Mouse (Mus musculus) testis, postnatal 10 days (tissue): ENCODE measurements at regions not wholly inside any gene's neighbourhood (a gene's known extent, or its start where the extent isn't known, plus 50 kb on each side); places are given as distances from the start of the nearest gene placed in this dataset.

Experiments used
- DNase-seq: peaks from one replicate; pipeline ENCODE4 v3.0.0; 2021; ENCODE audit warnings: low spot score

DNA sequence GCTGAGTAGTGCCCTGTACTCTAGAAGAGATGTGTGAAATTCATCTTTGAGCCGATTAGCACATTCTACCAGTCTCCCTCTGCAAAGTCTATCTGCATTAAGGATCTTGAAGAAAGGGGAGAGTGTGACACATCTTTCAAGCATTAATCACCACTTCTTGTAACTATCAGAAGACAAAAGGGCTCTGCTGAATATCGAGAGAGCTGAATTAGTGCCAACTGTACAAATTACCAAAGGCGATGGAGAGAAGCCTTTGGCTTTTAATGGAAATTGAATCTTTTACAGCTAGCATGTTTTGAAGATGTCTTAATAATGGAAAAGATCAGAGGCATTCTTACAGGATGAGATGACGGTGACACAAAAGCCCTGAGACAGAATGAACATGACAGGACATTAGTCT, 97.2 kb upstream of the Pam start:
- no peak for DNase-seq

DNA sequence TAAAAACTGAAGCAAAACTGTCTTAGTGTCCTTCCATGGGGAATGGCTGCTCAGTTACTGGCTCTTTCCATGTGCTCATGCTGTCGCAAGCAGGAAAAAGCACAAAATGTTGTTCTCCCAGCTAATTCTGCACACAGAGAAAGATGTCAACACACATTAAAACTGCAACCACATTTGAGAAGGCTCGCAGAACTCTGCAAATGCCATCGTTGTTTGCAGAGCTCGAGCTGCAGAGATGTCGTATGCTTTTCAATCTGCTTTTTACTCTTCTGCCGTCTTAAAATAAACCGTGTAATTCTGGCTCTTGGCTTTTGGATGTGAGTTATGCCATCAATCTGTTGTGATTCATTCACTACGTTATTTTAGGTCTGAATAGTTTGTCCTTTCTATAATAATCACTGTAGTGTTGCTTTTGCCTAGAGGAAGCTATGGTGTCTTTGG, 96.6 kb upstream of the Pam start:
- no peak for DNase-seq

DNA sequence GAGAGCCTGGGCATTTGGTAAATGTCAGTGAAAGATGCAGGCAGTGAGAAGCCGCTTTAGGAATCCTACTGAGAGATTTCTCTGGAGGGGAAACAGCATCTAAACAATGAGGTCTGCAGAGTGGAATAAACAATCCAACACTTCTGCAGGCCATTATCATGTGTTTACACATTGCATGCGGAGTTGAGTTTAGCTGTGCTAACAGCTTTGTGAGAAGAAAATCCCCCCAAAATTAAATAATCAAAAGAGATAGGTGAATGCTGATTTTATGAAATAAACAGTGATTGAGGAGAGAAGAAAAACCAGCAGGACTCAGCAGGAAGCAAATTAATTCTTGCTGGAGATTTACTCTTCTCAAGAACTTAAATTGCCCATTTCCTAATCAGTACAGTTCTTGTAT, 95.9 kb upstream of the Pam start:
- no peak for DNase-seq

DNA sequence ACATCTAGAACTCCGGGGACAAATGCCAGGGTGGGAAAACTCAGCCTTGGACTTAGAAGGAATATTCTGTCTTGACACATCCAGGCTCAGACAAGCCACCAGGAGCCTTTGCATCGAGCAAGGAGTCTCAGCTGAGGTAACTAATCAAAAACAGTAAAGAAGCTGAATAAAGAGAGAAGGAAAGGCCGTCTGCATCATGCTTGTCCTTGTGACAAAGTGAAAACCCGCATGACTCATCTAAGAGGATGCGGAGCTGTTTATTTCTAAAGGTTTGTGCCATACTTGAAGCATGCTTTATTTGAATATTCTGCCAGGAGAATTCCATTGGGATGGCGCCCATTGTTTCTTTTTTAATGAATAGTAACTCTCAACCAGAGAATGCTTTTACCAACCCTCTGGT, 95.3 kb upstream of the Pam start:
- DNase-seq: no peak

DNA sequence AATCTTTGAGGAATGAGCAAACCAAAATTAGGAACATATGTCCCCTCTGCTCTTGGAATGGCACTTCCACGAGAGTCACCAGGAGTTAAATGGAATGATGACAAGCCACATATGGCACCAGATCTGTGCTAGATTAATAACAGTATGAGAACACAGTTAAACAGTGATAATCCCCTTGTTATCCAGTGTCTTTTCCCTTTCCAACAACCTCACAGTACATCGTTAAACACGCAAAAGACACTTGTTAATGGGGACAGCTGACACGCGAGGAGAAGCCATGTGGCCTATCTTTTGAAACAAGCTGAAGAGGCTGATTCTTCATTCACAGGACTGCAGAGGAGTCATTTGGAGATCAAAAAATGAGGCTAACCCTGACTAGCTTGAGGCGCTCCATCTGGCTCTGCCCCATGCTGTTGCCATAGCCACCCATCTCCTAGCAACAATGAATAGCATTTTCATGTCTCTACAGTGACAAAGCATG, 94.6 kb upstream of the Pam start:
- no peak for DNase-seq

DNA sequence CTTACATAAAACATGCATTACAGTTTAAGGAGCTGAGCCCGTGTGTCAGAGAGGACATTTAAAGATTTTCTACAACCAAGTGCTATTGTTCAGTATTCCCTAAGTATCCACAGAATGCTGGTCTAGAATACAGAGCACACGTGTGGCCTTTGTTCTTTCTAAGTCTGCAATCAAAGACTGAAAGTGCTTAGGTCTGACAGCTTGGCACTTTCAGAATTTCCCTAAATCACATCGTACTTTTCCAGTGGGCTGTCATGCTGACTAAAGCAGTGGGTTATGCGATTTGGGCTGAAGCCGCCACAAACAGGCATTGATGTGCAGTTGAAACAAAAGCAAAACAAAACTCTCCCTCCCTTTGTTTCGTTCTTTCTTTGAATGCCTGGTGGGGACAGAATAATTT, 84.9 kb upstream of the Pam start:
- no peak for DNase-seq

DNA sequence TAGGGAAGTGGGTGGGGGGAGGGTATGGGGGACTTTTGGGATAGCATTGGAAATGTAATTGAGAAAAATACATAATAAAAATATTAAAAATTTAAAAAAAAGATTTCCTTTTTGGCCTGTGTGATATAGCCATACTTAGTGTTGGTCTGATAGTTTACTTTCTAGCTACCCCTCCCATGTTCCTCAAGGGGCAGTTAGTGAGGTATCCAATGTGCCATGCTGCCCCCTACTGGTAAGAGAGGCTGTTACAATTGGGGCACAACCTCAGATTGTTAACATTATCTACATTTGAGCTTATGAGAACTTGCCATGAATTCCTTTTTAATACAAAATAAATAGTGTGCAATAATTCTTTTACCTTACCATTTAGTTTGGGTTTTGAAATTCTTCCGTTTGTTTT, 83.6 kb upstream of the Pam start:
- peak; percentile 64 for DNase-seq

DNA sequence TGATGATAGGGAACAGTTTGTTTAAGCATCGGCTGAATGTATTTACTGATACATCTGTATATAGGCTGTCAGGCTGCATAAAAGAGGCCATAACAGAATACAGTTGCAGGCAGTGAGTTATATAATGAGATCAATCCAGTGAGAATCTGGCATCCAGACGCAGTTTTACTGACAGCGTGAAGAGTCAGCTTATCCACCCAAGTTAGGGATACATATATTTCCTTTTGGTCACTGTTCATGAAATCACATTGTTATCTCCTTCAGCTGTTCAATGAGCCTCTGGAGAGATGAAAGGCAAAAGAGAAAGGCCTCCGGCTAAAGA, 79.3 kb upstream of the Pam start:
- DNase-seq: no peak

DNA sequence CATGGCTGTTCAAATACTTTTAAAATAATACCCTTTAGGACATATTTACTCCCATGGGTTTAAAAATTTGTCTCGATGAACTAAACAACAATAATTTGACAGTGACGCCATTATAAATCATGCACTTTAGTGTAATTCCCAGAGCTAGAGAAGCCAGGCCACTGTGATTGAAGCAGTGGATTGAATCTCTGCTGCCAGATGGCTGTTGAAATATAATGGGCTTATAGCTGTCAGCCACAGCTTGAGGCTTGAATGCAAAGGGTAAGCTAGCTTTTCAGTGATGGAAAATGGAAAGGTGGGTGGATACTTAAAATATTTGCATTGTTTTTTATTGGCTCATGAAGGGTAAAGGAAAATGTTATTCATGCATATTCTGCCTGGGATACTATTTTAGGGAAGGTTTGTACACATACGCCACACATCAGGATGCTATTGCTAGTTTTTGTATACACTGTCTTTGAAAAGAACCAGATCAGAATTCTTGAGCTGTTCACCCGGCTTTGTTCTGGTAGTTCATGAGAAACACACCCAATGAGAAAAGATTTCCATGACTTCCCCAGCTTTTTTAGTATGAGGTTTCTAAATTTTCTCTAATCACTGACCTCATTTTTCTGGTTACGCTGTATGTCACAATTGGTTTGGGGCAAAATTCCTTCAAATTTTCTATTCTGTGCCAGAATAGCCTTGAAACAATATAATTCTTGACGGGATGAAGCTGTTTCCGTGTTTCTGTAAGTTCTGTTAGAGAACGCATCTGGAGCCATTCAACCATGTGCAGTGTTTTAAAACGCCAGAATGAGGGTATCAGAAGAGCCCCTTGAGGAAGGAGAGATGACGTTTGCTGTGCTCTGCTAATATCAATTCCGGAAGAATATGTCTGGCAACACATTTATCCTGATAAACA, 78.7 kb upstream of the Pam start:
- no peak for DNase-seq

DNA sequence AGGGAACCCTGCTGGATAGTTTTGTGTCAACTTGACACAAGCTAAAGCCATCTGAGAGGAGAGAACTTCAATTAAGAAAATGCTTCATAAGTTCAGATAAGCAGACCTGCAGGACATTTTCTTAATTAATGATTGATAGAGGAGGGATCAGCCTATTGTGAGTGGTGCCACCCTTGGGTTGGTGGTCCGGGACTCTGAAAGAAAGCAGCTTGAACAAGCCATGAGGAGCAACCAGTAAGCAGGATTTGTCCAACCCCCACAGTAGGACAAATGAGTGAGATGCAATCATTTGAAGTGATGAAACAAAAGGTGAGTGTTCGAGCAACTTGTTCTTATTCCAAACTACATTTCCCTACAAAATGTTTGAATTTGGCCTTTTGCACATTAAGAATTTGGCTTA, 78.0 kb upstream of the Pam start:
- DNase-seq: no peak

DNA sequence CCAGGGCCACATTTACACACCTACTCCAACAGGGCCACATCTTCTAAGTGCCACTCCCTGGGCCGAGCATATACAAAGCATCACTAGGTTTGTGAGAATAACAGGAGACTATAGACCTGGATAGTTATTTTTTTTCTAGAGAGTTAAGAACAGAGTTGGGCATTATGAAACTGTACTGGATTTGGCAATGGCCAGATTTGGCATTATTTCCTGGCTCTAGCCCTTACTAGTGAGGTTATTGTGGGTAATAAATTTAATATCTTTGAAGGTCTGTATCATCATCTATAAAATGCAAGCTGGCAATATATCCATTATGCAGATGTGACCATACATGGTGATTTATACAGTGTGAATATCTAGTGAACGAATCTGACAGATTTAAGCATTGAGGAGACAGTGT, 75.8 kb upstream of the Pam start:
- no peak for DNase-seq

DNA sequence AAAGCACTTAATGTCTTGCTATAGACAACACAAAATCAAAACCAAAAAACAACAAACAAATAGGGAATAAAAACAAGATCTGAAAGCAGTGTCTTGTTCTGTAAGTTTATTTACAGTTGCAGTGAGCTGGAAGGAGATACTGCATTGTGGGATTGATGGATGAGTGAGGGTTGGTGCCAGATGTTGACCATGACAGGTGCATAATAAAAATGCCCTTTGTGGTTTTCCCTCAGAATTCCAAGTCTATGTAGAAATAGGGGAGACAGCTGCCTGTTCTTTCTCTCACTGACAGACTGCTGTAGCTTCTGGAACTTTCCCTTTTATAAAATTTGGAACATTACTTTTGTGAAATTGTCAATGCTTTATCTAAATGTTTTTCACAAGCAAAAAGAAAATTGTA, 73.9 kb upstream of the Pam start:
- no peak for DNase-seq

DNA sequence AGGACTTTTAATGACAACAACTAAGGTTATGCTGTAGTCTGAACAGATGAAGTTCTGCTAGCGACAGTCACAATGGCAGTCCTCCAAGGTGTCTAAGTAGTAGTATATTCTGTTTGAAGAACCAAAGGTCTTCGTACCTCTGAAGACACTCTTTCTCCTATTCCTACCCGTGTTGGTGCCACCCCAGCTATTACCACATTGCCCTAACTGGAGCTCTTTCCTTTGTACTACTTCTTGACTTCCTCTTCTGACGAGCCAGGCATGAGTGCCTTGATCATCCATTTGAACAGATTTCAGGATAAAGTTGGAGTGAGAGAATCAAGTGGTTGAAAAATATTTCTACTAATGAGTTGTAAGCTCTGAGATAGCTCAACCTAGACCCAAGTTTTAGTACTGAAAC, 72.4 kb upstream of the Pam start:
- DNase-seq: no peak

DNA sequence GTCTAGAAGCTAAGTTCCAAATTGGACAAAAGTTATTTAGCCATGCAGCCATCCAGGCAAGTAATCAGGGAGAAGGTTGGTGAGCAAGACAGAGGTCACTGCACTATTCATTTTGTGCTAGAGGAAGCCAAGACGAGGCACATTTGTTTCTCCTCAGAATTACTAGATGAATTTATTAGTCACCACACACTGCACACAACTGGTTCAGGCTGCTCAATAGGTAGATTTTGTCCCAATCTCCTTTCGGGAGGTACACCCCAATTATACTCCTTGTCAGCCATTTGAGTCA, 67.1 kb upstream of the Pam start:
- no peak for DNase-seq

DNA sequence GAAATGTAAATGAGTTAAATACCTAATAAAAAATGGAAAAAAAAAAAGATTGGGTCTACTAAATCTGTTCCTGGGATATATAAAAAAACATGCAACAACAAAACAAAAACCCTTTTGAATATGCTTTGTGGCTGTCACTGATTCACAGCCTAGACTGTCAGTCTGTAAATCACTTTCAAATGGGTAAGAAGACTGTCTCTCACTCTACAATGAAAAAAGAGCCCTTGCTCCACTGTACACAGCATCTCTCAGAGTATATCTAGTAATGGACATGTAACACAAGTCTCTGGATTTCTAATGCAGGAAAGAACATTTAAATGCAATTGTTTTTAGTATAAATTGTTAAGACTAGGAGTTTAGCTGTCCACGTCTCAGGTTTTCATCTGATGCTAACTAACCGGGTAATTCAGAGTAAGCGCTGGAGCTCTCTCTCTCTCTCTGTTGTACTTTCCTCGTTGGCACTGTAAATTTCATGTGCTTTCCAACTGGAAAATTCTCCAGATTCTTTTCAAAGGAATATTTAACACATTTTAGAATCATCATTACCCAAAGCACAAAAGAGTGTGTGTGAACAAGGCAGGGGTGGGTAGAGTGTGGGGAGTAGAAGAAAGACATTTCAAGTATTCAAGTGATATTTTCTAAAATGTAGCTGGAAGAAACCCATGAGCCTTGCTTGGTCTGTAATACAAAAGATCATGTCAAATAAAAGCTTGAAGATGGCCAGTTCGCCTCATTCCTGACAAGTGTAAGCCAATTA, 66.6 kb upstream of the Pam start:
- DNase-seq: no peak

DNA sequence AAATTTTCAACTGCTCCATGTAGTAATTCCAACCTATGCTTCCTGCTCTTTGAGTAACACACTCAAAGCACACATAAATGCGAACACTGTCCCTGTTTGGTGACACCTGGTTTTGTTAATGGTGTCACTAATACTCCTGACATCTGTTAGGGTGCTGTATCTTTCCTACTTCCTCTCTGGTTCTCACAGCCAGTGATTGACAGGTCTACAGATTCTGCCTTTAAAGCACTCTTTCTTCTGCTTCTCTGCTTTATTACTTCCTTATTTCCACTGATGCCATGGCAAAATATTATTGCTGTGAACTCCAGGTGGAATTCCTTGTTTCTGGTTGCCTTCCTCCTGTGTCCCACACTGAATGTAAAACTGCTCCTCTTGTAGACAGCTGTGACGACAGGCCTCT, 63.5 kb upstream of the Pam start:
- DNase-seq: no peak

DNA sequence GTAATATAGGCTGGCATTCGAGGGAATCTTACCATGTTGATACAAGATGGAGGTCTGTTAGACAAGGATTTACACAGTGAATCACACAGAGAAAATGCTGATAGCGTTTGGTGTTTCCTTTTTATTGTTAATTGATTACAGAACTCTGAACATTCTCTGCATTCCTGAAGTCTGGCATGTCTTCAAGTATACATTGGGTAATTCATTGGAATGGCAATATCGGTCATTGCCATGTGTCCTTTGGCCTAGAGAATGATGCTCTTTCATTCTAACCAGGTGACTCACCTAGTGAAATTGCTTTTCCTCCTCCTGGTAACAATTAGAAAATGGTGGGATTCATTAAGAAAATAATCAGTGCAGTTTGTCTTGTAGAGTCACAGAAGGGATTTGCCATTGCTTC, 51.9 kb upstream of the Pam start:
- no peak for DNase-seq
